Mouse (Mus musculus): ENCODE measurements at regions not wholly inside any gene's neighbourhood (a gene's known extent, or its start where the extent isn't known, plus 50 kb on each side); places are given as distances from the start of the nearest gene placed in this dataset.

- Histone ChIP-seq H3K4me2 (ENCODE audit: insufficient read depth, low read depth, poor library complexity, severe bottlenecking) (no peak overlapping the region), H3K27me3 (replicated peaks) (no peaks in the 10 kb centered on the region), H3K27ac (ENCODE audit: insufficient read depth, low read depth) (no peak overlapping the region), H3K9ac (ENCODE audit: insufficient read depth, low read depth) (no peak overlapping the region), H3K36me3 (replicated peaks in 1 of 2; ENCODE audit: control insufficient read depth in 1 of 2, insufficient read depth in 1 of 2, low read length in 1 of 2) (no peaks in the 10 kb centered on the region), H3K4me1 (ENCODE audit: control insufficient read depth in 1 of 2, insufficient read depth in 2 of 2) (peaks cover 6 to 18% of the 10 kb centered on the region in 2 experiments; a peak in 3 of 4 replicates), H3K79me2 (replicated peaks; ENCODE audit: control insufficient read depth, extremely low read depth, insufficient read depth, poor library complexity, severe bottlenecking) (no peaks in the 10 kb centered on the region), H3K4me3 (replicated peaks in 1 of 3; ENCODE audit: low read depth in 2 of 3, low read length in 2 of 3, poor library complexity in 1 of 3) (no peak overlapping the region), H3K9me3 (replicated peaks; ENCODE audit: low read length) (no peaks in the 10 kb centered on the region)
- dilution Hi-C loops (cut with MboI; ENCODE audit: extremely low pct_ligation_motif_present, extremely low pct_unique_long_range_greater_than_20kb, low sequenced_read_pairs), result no loop called here
- DNase-seq (ENCODE audit: extremely low read depth), result no peak
- in situ Hi-C loops (cut with MboI; ENCODE audit: low pct_ligation_motif_present, low pct_unique_long_range_greater_than_20kb, low sequenced_read_pairs), result no loop called here
- TF ChIP-seq MEF2A (IDR thresholded peaks at IDR 0.05; ENCODE audit: borderline replicate concordance, low read depth, low read length) (no peak), HCFC1 (IDR thresholded peaks at IDR 0.05; ENCODE audit: low read depth, low read length) (no peak), POLR2A (IDR thresholded peaks at IDR 0.05; ENCODE audit: low read depth, low read length) (no peak), CHD2 (IDR thresholded peaks at IDR 0.05; ENCODE audit: low read length) (no peak), MAX (IDR thresholded peaks at IDR 0.05; ENCODE audit: low read length) (no peak), SIN3A (IDR thresholded peaks at IDR 0.05; ENCODE audit: low read length) (no peak), E2F4 (IDR thresholded peaks at IDR 0.05; ENCODE audit: insufficient replicate concordance, low read depth, low read length) (no peak), POLR2AphosphoS2 (IDR thresholded peaks at IDR 0.05; ENCODE audit: low read depth, low read length) (no peak), ETS1 (conservative IDR thresholded peaks at IDR 0.05; ENCODE audit: low read depth, low read length) (no peak), ZMIZ1 (IDR thresholded peaks at IDR 0.05; ENCODE audit: low read depth, low read length) (no peak), GABPA (IDR thresholded peaks at IDR 0.05; ENCODE audit: insufficient replicate concordance, low read depth, low read length) (no peak), ZKSCAN1 (IDR thresholded peaks at IDR 0.05; ENCODE audit: borderline replicate concordance, low read depth, low read length) (no peak), CTCF (conservative IDR thresholded peaks at IDR 0.05 in 1 of 2, IDR thresholded peaks at IDR 0.05 in 1 of 2; ENCODE audit: low read depth in 2 of 2, low read length in 2 of 2) (no peak), TCF12 (IDR thresholded peaks at IDR 0.05; ENCODE audit: low read depth, low read length) (no peak), TBP (conservative IDR thresholded peaks at IDR 0.05; ENCODE audit: low read depth, low read length) (no peak), NELFE (IDR thresholded peaks at IDR 0.05; ENCODE audit: low read depth, low read length) (no peak)
Measured at GRCm38 (mm10) chr11:19204521-19204920, 185.7 kb upstream of the Meis1 start.

- dilution Hi-C loops (cut with MboI; ENCODE audit: extremely low pct_ligation_motif_present, extremely low pct_unique_long_range_greater_than_20kb, low sequenced_read_pairs), result no loop called here
- Histone ChIP-seq H3K4me3 (replicated peaks in 1 of 3; ENCODE audit: low read depth in 2 of 3, low read length in 2 of 3, poor library complexity in 1 of 3) (no peak overlapping the region), H3K79me2 (replicated peaks; ENCODE audit: control insufficient read depth, extremely low read depth, insufficient read depth, poor library complexity, severe bottlenecking) (no peaks in the 10 kb centered on the region), H3K36me3 (replicated peaks in 1 of 2; ENCODE audit: control insufficient read depth in 1 of 2, insufficient read depth in 1 of 2, low read length in 1 of 2) (no peaks in the 10 kb centered on the region), H3K9ac (ENCODE audit: insufficient read depth, low read depth) (no peak overlapping the region), H3K9me3 (replicated peaks; ENCODE audit: low read length) (no peaks in the 10 kb centered on the region), H3K4me1 (ENCODE audit: control insufficient read depth in 1 of 2, insufficient read depth in 2 of 2) (peaks cover 6 to 18% of the 10 kb centered on the region in 2 experiments; a peak in 3 of 4 replicates), H3K27ac (ENCODE audit: insufficient read depth, low read depth) (no peak overlapping the region), H3K4me2 (ENCODE audit: insufficient read depth, low read depth, poor library complexity, severe bottlenecking) (no peak overlapping the region), H3K27me3 (replicated peaks) (no peaks in the 10 kb centered on the region)
- TF ChIP-seq BHLHE40 (IDR thresholded peaks at IDR 0.05; ENCODE audit: low read depth, low read length) (no peak), HCFC1 (IDR thresholded peaks at IDR 0.05; ENCODE audit: low read depth, low read length) (no peak), KAT2A (IDR thresholded peaks at IDR 0.05; ENCODE audit: insufficient replicate concordance, low read length) (no peak), RAD21 (IDR thresholded peaks at IDR 0.05; ENCODE audit: low read depth, low read length) (no peak), JUND (conservative IDR thresholded peaks at IDR 0.05; ENCODE audit: low read depth, low read length) (no peak), MEF2A (IDR thresholded peaks at IDR 0.05; ENCODE audit: borderline replicate concordance, low read depth, low read length) (no peak), RCOR1 (conservative IDR thresholded peaks at IDR 0.05; ENCODE audit: low read depth, low read length) (no peak), JUN (IDR thresholded peaks at IDR 0.05; ENCODE audit: insufficient read depth, low read depth, low read length) (no peak), USF2 (conservative IDR thresholded peaks at IDR 0.05; ENCODE audit: low read depth, low read length) (no peak), MAZ (IDR thresholded peaks at IDR 0.05; ENCODE audit: low read depth, low read length) (no peak), MYC (IDR thresholded peaks at IDR 0.05; ENCODE audit: low read depth, low read length) (no peak), CHD2 (IDR thresholded peaks at IDR 0.05; ENCODE audit: low read length) (no peak), NRF1 (IDR thresholded peaks at IDR 0.05; ENCODE audit: low read depth, low read length) (no peak), NELFE (IDR thresholded peaks at IDR 0.05; ENCODE audit: low read depth, low read length) (no peak)
- no peak for DNase-seq (ENCODE audit: extremely low read depth)
- in situ Hi-C loops (cut with MboI; ENCODE audit: low pct_ligation_motif_present, low pct_unique_long_range_greater_than_20kb, low sequenced_read_pairs), result no loop called here
Measured at GRCm38 (mm10) chr11:19205174-19205573, 186.4 kb upstream of the Meis1 start.
